Mouse (Mus musculus) embryonic facial prominence, embryonic 11.5 days (tissue): Measurements from ENCODE around the gene Gns. TPM values are rescaled to one million over a fixed set of nuclear protein-coding genes. Genes with fewer than 3 reads are reported as not detected.

Experiments used
- ATAC-seq: fragments of 200-750 bp; cut with Nextera tagmentation; replicated peaks from 2 replicates; pipeline ENCODE4 v1.8.0; 2017; ENCODE audit warnings: low read depth; ENCODE audit not compliant: insufficient number of reproducible peaks, low FRiP score, low TSS enrichment
- DNase-seq: peaks from one replicate; pipeline ENCODE4 v3.0.0-alpha.2; 2015; ENCODE audit warnings: low spot score
- H3K27ac ChIP-seq: fragments of 300-500 bp; sonication (generic); replicated peaks from 2 replicates; pipeline ENCODE4 v1.5.1; 2014; ENCODE audit warnings: mild to moderate bottlenecking, low read depth, low read length, control low read depth
- H3K27me3 ChIP-seq: fragments of 300-500 bp; sonication (generic); 2 replicates; pipeline ENCODE4 v1.6.1; 2014; ENCODE audit warnings: mild to moderate bottlenecking, low read length, moderate library complexity, mixed read lengths; ENCODE audit not compliant: control insufficient read depth, insufficient read depth
- H3K36me3 ChIP-seq: fragments of 300-500 bp; sonication (generic); replicated peaks from 2 replicates; pipeline ENCODE4 v1.6.1; 2014; ENCODE audit warnings: low read depth, mild to moderate bottlenecking, low read length, moderate library complexity, mixed read lengths; ENCODE audit not compliant: control insufficient read depth, insufficient read depth
- H3K4me1 ChIP-seq: fragments of 300-500 bp; sonication (generic); 2 replicates; pipeline ENCODE4 v1.6.1; 2014; ENCODE audit warnings: low read length, mixed read lengths; ENCODE audit not compliant: control insufficient read depth, insufficient read depth
- H3K4me2 ChIP-seq: fragments of 300-500 bp; sonication (generic); 2 replicates; pipeline ENCODE4 v1.6.1; 2014; ENCODE audit warnings: low read depth, mild to moderate bottlenecking, control low read depth, low read length, moderate library complexity
- H3K4me3 ChIP-seq: fragments of 300-500 bp; sonication (generic); 2 replicates; pipeline ENCODE4 v1.5.1; 2014; ENCODE audit warnings: low read depth, low read length, control low read depth
- H3K9ac ChIP-seq: fragments of 300-500 bp; sonication (generic); replicated peaks from 2 replicates; pipeline ENCODE4 v1.6.1; 2014; ENCODE audit warnings: mild to moderate bottlenecking, control low read depth, low read length
- H3K9me3 ChIP-seq: fragments of 300-500 bp; sonication (generic); replicated peaks from 2 replicates; pipeline ENCODE4 v1.6.1; 2016; ENCODE audit warnings: mild to moderate bottlenecking, low read length, inconsistent platforms, mixed read lengths; ENCODE audit not compliant: control insufficient read depth
- WGBS: fragments of 180-500 bp; shearing (Covaris S2); extraction: QIAGEN DNeasy Blood & Tissue Kit; methylation state at CpG from one replicate; pipeline ENCODE4 v1.1.7; 2014; 5-methylcytosine and 5-hydroxymethylcytosine counted together
- polyA plus RNA-seq: library from polyadenylated mRNA; unstranded; fragments of >200 nt; fragmentation: Nextera tagmentation; extraction: Ambion mirVana; gene quantifications from 2 replicates; pipeline ENCODE4 v1.2.1, GENCODE M21; 2014

The Gns gene
- polyA plus RNA-seq, 1 experiment from 2014 or later: 45.3 TPM

GRCm38 (mm10) chr10:121381280-121381679 is 16.4 kb downstream of the Gns start:
- no peak overlapping the region for H3K4me2 ChIP-seq
- DNase-seq (no peak), ATAC-seq (no peak)
- 94% methylated on average over 18 of the region's 18 CpGs for WGBS
- H3K9me3 ChIP-seq: no peaks in the 10 kb centered on the region
- no peak overlapping the region for H3K9ac ChIP-seq
- H3K4me3 ChIP-seq: no peak overlapping the region
- peaks cover 2% of the 10 kb centered on the region; the same call in 1 of the 2 replicates for H3K4me1 ChIP-seq
- no peaks in the 10 kb centered on the region for H3K27me3 ChIP-seq
- peaks cover 11% of the 10 kb centered on the region for H3K36me3 ChIP-seq
- no peak overlapping the region for H3K27ac ChIP-seq

GRCm38 (mm10) chr10:121384710-121385109 is 19.8 kb downstream of the Gns start:
- H3K4me3 ChIP-seq: no peak overlapping the region
- H3K27me3 ChIP-seq: no peaks in the 10 kb centered on the region
- DNase-seq: no peak
- 90% methylated on average over 13 of the region's 13 CpGs for WGBS
- no peak overlapping the region for H3K27ac ChIP-seq
- no peaks in the 10 kb centered on the region for H3K9me3 ChIP-seq
- peaks cover 2% of the 10 kb centered on the region; the same call in 1 of the 2 replicates for H3K4me1 ChIP-seq
- H3K4me2 ChIP-seq: no peak overlapping the region
- peaks cover 9% of the 10 kb centered on the region for H3K36me3 ChIP-seq
- ATAC-seq: no peak
- H3K9ac ChIP-seq: no peak overlapping the region

- Histone ChIP-seq H3K4me3 (no peak overlapping the region), H3K9me3 (no peaks in the 10 kb centered on the region), H3K4me1 (peaks cover 2% of the 10 kb centered on the region; the same call in 1 of the 2 replicates), H3K4me2 (no peak overlapping the region), H3K27ac (0 out of 2 replicates have a peak overlapping the region, but pooled peaks have one; percentile 11), H3K27me3 (no peaks in the 10 kb centered on the region), H3K9ac (no peak overlapping the region), H3K36me3 (peaks cover 8% of the 10 kb centered on the region)
- 94% methylated on average over 6 of the region's 6 CpGs for WGBS
- ATAC-seq: no peak
- no peak for DNase-seq
Measured at GRCm38 (mm10) chr10:121385695-121386094, 20.8 kb downstream of the Gns start.

GRCm38 (mm10) chr10:121386347-121386746 is 21.5 kb downstream of the Gns start:
- DNase-seq (peak; percentile 74), ATAC-seq (peak; percentile 78)
- Histone ChIP-seq H3K4me1 (peaks cover 2% of the 10 kb centered on the region; the same call in 1 of the 2 replicates), H3K27ac (no peak overlapping the region), H3K36me3 (peaks cover 10% of the 10 kb centered on the region), H3K27me3 (no peaks in the 10 kb centered on the region), H3K4me2 (no peak overlapping the region), H3K4me3 (no peak overlapping the region), H3K9ac (no peak overlapping the region), H3K9me3 (no peaks in the 10 kb centered on the region)
- WGBS: 40% methylated on average over 9 of the region's 9 CpGs

- H3K27me3 ChIP-seq: no peaks in the 10 kb centered on the region
- peaks cover 2% of the 10 kb centered on the region; the same call in 1 of the 2 replicates for H3K4me1 ChIP-seq
- H3K4me2 ChIP-seq: no peak overlapping the region
- no peaks in the 10 kb centered on the region for H3K9me3 ChIP-seq
- WGBS: 75% methylated on average over 10 of the region's 10 CpGs
- ATAC-seq: no peak
- H3K27ac ChIP-seq: no peak overlapping the region
- DNase-seq: no peak
- H3K9ac ChIP-seq: no peak overlapping the region
- no peak overlapping the region for H3K4me3 ChIP-seq
- peaks cover 6% of the 10 kb centered on the region for H3K36me3 ChIP-seq
Measured at GRCm38 (mm10) chr10:121390602-121391001, 25.7 kb downstream of the Gns start.

- Histone ChIP-seq H3K9me3 (no peaks in the 10 kb centered on the region), H3K4me2 (no peak overlapping the region), H3K9ac (no peak overlapping the region), H3K27me3 (no peaks in the 10 kb centered on the region), H3K4me1 (no peaks in the 10 kb centered on the region), H3K36me3 (peaks cover 6% of the 10 kb centered on the region), H3K4me3 (no peak overlapping the region), H3K27ac (no peak overlapping the region)
- WGBS: 95% methylated on average over 8 of the region's 8 CpGs
- ATAC-seq (no peak), DNase-seq (no peak)
Measured at GRCm38 (mm10) chr10:121391901-121392300, 27.0 kb downstream of the Gns start.

GRCm38 (mm10) chr10:121394270-121394669 is 29.4 kb downstream of the Gns start:
- Histone ChIP-seq H3K27ac (no peak overlapping the region; the same call in 1 of the 2 replicates), H3K4me3 (no peak overlapping the region), H3K9ac (no peak overlapping the region), H3K36me3 (peaks cover 6% of the 10 kb centered on the region), H3K4me2 (no peak overlapping the region), H3K4me1 (no peaks in the 10 kb centered on the region), H3K27me3 (no peaks in the 10 kb centered on the region), H3K9me3 (no peaks in the 10 kb centered on the region)
- 84% methylated on average over 6 of the region's 6 CpGs for WGBS
- ATAC-seq (no peak), DNase-seq (no peak)

GRCm38 (mm10) chr10:121394789-121395325 is 30.0 kb downstream of the Gns start:
- Histone ChIP-seq H3K9ac (no peak overlapping the region), H3K4me1 (no peaks in the 10 kb centered on the region), H3K27ac (no peak overlapping the region; the same call in 1 of the 2 replicates), H3K27me3 (no peaks in the 10 kb centered on the region), H3K4me2 (no peak overlapping the region), H3K36me3 (peaks cover 6% of the 10 kb centered on the region), H3K4me3 (no peak overlapping the region), H3K9me3 (no peaks in the 10 kb centered on the region)
- no peak for DNase-seq
- ATAC-seq: no peak
- WGBS: 86% methylated on average over 18 of the region's 18 CpGs
